Mouse (Mus musculus): ENCODE data around the gene Tmem150a. TPM values are rescaled to one million over a fixed set of nuclear protein-coding genes. Genes with fewer than 3 reads are reported as not detected.
A peak's percentile ranks its signal among the peaks of the same experiment; 100 is the strongest.

Gene Tmem150a
- polyA plus RNA-seq, 1 experiment from 2014 or later: 15.4 TPM

GRCm38 (mm10) chr6:72346261-72346660 is 9.0 kb upstream of the Tmem150a start:
- H3K4me2 ChIP-seq (ENCODE audit: low read depth, low read length): peak overlapping the region; percentile 86; the same call in 1 of the 2 replicates
- no peak overlapping the region for H3K27ac ChIP-seq (ENCODE audit: low read depth, low read length)
- peaks cover 7% of the 10 kb centered on the region; the same call in 1 of the 2 replicates for H3K36me3 ChIP-seq (ENCODE audit: control insufficient read depth, insufficient read depth, low read length)
- peak overlapping the region; percentile 81; the same call in 1 of the 2 replicates for H3K4me3 ChIP-seq (ENCODE audit: low read depth, low read length)
- no peak overlapping the region for H3K9ac ChIP-seq (replicated peaks; ENCODE audit: low read depth, low read length)
- peaks cover 19% of the 10 kb centered on the region for H3K4me1 ChIP-seq (ENCODE audit: control insufficient read depth, insufficient read depth, low read length)
- peaks cover 3% of the 10 kb centered on the region for H3K27me3 ChIP-seq (ENCODE audit: control insufficient read depth, insufficient read depth, low read length)
- no peaks in the 10 kb centered on the region for H3K9me3 ChIP-seq (ENCODE audit: control insufficient read depth, low read length)
- 90% methylated on average over 4 of the region's 4 CpGs for WGBS
- ATAC-seq (ENCODE audit: low read depth): no peak

DNA sequence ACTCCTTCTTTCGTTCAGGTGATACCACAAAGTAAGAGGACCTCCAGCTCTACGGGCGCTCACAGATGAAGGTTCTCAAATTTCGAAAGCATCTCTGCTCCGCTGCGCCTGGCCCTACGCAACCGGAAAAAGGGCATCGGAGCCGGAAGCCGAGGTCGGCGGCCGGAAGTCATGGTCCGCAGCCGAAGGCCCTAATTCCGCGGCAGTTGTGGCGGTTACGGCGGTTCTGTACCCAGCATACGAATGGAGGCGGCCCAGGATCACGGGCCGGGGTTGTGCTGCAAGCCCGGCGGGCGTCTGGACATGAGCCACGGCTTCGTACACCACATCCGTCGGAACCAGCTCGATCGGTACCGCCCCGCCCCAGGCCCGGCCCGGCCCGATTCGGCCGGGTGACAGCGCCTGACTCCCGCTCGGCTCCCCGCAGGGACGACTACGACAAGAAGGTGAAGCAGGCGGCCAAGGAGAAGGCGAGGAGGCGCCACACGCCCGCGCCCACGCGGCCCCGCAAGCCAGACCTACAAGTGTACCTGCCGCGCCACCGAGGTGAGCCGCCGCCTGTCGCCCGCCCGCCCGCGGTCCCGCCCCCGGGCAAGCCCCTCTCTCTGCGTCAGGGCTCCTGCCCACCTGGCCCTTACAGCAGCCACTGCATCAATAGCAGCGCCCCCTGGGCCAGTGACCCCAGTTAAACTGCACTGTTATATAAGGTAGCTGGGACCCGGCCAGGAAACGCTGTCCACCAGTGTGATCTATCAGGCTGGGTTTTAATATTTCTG is 7.9 kb upstream of the Tmem150a start, which contains the start of gene 0610030E20Rik:
Gene 0610030E20Rik (plus strand): TSS at position 152 of the 776 bp plus-strand sequence.
- Histone ChIP-seq H3K9me3 (ENCODE audit: control insufficient read depth, low read length) (no peaks in the 10 kb centered on the region), H3K36me3 (ENCODE audit: control insufficient read depth, insufficient read depth, low read length) (peaks cover 7% of the 10 kb centered on the region; the same call in 1 of the 2 replicates)
- WGBS: under 1% methylated on average over 72 of the region's 72 CpGs

GRCm38 (mm10) chr6:72348411-72348810 is 6.8 kb upstream of the Tmem150a start:
- Histone ChIP-seq H3K36me3 (ENCODE audit: control insufficient read depth, insufficient read depth, low read length) (peaks cover 7% of the 10 kb centered on the region; the same call in 1 of the 2 replicates), H3K4me1 (ENCODE audit: control insufficient read depth, insufficient read depth, low read length) (peaks cover 19% of the 10 kb centered on the region), H3K9me3 (ENCODE audit: control insufficient read depth, low read length) (no peaks in the 10 kb centered on the region), H3K27ac (ENCODE audit: low read depth, low read length) (no peak overlapping the region), H3K9ac (replicated peaks; ENCODE audit: low read depth, low read length) (0 out of 2 replicates have a peak overlapping the region, but pooled peaks have one; percentile 93), H3K4me2 (ENCODE audit: low read depth, low read length) (peak overlapping the region; percentile 86), H3K27me3 (ENCODE audit: control insufficient read depth, insufficient read depth, low read length) (peaks cover 3% of the 10 kb centered on the region), H3K4me3 (ENCODE audit: low read depth, low read length) (peak overlapping the region; percentile 81; the same call in 1 of the 2 replicates)
- 85% methylated on average over 10 of the region's 10 CpGs for WGBS
- ATAC-seq (ENCODE audit: low read depth): no peak

More for the DNA sequence above, 7.9 kb upstream of the Tmem150a start, which contains the start of gene 0610030E20Rik:
- H3K27ac ChIP-seq (ENCODE audit: low read depth, low read length): peak within 1 kb of the TSS; percentile 87
- H3K27me3 ChIP-seq (ENCODE audit: control insufficient read depth, insufficient read depth, low read length): peaks cover 3% of the 10 kb centered on the region
- H3K4me2 ChIP-seq (ENCODE audit: low read depth, low read length): peak within 1 kb of the TSS; percentile 86
- peak within 1 kb of the TSS; percentile 81 for H3K4me3 ChIP-seq (ENCODE audit: low read depth, low read length)
- peak within 1 kb of the TSS; percentile 93 for H3K9ac ChIP-seq (replicated peaks; ENCODE audit: low read depth, low read length)
- peaks cover 19% of the 10 kb centered on the region for H3K4me1 ChIP-seq (ENCODE audit: control insufficient read depth, insufficient read depth, low read length)
- peak; percentile 72 for ATAC-seq (ENCODE audit: low read depth)

DNA sequence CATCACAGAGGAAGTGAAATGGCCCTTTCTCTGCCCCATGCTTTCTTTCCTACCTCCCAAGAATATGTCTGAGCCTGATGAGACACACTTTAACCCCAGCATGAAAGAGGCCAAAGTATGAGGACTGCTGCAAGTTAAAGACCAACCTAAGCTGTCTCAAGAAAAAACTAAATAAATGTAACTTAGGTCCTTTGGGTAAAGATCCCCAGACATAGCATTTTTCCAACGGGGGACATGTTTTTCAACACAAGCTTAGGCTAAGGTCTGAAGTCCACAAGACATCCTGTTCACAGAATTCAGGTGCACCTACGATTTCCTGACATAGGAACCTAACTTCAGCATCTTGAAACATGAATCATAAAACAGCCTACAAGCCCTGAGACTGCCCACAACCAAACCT is 5.0 kb upstream of the Tmem150a start:
- Histone ChIP-seq H3K4me1 (ENCODE audit: control insufficient read depth, insufficient read depth, low read length) (peaks cover 11% of the 10 kb centered on the region), H3K9ac (replicated peaks; ENCODE audit: low read depth, low read length) (no peak overlapping the region), H3K36me3 (ENCODE audit: control insufficient read depth, insufficient read depth, low read length) (peaks cover 7% of the 10 kb centered on the region; the same call in 1 of the 2 replicates), H3K9me3 (ENCODE audit: control insufficient read depth, low read length) (no peaks in the 10 kb centered on the region), H3K27ac (ENCODE audit: low read depth, low read length) (no peak overlapping the region), H3K4me2 (ENCODE audit: low read depth, low read length) (no peak overlapping the region), H3K27me3 (ENCODE audit: control insufficient read depth, insufficient read depth, low read length) (peaks cover 3% of the 10 kb centered on the region), H3K4me3 (ENCODE audit: low read depth, low read length) (no peak overlapping the region)
- 96% methylated on average over 2 of the region's 2 CpGs for WGBS
- no peak for ATAC-seq (ENCODE audit: low read depth)

GRCm38 (mm10) chr6:72352636-72353405 is 2.4 kb upstream of the Tmem150a start:
- H3K4me1 ChIP-seq (ENCODE audit: control insufficient read depth, insufficient read depth, low read length): peaks cover 16% of the 10 kb centered on the region
- H3K27ac ChIP-seq (ENCODE audit: low read depth, low read length): no peak overlapping the region
- no peak overlapping the region for H3K9ac ChIP-seq (replicated peaks; ENCODE audit: low read depth, low read length)
- H3K36me3 ChIP-seq (ENCODE audit: control insufficient read depth, insufficient read depth, low read length): peaks cover 7% of the 10 kb centered on the region; the same call in 1 of the 2 replicates
- no peaks in the 10 kb centered on the region for H3K27me3 ChIP-seq (ENCODE audit: control insufficient read depth, insufficient read depth, low read length)
- 79% methylated on average over 5 of the region's 5 CpGs for WGBS
- no peak overlapping the region for H3K4me3 ChIP-seq (ENCODE audit: low read depth, low read length)
- H3K4me2 ChIP-seq (ENCODE audit: low read depth, low read length): no peak overlapping the region
- ATAC-seq (ENCODE audit: low read depth): no peak
- no peaks in the 10 kb centered on the region for H3K9me3 ChIP-seq (ENCODE audit: control insufficient read depth, low read length)

DNA sequence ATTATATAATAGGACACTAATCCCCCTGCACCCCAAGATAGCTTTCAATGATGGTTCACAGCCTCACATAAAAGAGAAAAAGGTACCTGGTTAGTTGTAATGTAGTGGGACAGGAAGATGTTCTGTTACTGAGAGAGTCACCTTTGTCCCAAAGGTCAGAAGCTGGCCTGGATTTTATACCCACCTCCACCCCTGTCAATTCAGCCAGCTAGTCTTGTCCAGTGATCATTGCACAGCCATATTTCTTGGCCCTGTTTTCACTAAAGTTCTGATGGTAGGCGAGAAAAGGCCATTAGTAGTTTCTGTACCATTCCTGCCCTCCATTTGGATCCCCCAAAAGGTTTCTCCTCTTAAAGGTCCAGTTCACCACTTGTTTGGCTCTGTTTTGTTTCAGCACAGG is 1.2 kb upstream of the Tmem150a start:
- no peak overlapping the region for H3K4me3 ChIP-seq (ENCODE audit: low read depth, low read length)
- no peak overlapping the region for H3K4me2 ChIP-seq (ENCODE audit: low read depth, low read length)
- WGBS: 68% methylated on average over 1 of the region's 1 CpGs

GRCm38 (mm10) chr6:72356001-72356532 is 820 bp downstream of the Tmem150a start:
- peak; percentile 4; the same call in 1 of the 2 replicates for ATAC-seq (ENCODE audit: low read depth)
- WGBS: 46% methylated on average over 7 of the region's 8 CpGs
- H3K4me2 ChIP-seq (ENCODE audit: low read depth, low read length): peak overlapping the region; percentile 61
- H3K4me3 ChIP-seq (ENCODE audit: low read depth, low read length): peak overlapping the region; percentile 46
- peaks cover 10% of the 10 kb centered on the region; the same call in 1 of the 2 replicates for H3K4me1 ChIP-seq (ENCODE audit: control insufficient read depth, insufficient read depth, low read length)
- H3K36me3 ChIP-seq (ENCODE audit: control insufficient read depth, insufficient read depth, low read length): peaks cover 12% of the 10 kb centered on the region; the same call in 1 of the 2 replicates
- no peaks in the 10 kb centered on the region for H3K9me3 ChIP-seq (ENCODE audit: control insufficient read depth, low read length)
- H3K27ac ChIP-seq (ENCODE audit: low read depth, low read length): no peak overlapping the region; the same call in 1 of the 2 replicates
- no peaks in the 10 kb centered on the region for H3K27me3 ChIP-seq (ENCODE audit: control insufficient read depth, insufficient read depth, low read length)
- H3K9ac ChIP-seq (replicated peaks; ENCODE audit: low read depth, low read length): peak overlapping the region; percentile 72

More for the DNA sequence above, 1.2 kb upstream of the Tmem150a start:
- H3K27me3 ChIP-seq (ENCODE audit: control insufficient read depth, insufficient read depth, low read length): no peaks in the 10 kb centered on the region
- H3K27ac ChIP-seq (ENCODE audit: low read depth, low read length): no peak overlapping the region
- no peak overlapping the region for H3K9ac ChIP-seq (replicated peaks; ENCODE audit: low read depth, low read length)
- H3K36me3 ChIP-seq (ENCODE audit: control insufficient read depth, insufficient read depth, low read length): peaks cover 4% of the 10 kb centered on the region; the same call in 1 of the 2 replicates
- no peaks in the 10 kb centered on the region for H3K9me3 ChIP-seq (ENCODE audit: control insufficient read depth, low read length)
- H3K4me1 ChIP-seq (ENCODE audit: control insufficient read depth, insufficient read depth, low read length): 0 out of 2 replicates have a peak, but pooled peaks cover 9% of the 10 kb centered on the region
- ATAC-seq (ENCODE audit: low read depth): no peak

DNA sequence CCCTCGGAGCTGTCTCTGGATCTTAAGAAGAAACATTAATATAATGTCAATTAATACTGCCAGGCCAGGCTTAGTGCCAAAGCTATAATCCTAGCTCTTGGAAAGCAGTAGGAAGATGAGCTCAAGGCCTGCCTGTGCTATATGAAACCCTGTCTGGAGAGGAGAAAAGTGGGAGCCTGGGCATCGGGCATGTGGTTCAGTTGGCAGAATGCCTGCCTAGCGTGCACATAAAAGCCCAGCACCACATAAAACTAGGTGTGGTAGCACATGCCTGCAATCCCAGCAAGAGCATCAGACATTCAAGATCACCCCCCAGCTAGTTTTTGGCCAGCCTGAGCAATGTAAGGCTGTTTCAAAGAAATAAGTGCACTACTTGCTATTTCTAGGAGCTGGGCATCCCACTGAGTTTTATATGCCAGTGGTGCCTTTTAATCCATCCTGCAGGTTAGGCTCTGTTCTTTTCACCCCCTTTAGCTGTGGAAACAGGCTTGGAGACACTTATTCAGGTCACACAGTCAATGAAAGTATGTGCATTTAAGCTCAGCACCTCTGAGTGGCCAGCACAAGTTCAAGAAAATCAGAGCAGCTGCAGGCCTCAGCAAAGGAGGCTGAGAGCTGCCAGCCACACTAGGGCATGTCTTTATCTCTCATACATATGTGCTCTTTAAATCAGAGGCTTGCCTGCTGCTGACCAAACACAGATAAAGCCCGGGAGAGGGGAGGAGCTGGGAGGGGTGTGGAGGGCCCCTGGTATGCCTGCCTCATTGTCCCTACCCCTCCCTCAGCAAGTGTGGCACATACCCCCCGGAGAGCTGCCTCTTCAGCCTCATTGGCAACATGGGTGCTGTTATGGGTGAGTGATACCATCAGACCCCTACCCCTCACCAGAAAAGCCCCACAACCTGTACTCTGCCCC is 2.2 kb downstream of the Tmem150a start:
- no peak overlapping the region for H3K4me3 ChIP-seq (ENCODE audit: low read depth, low read length)
- WGBS: 87% methylated on average over 5 of the region's 5 CpGs
- no peaks in the 10 kb centered on the region for H3K27me3 ChIP-seq (ENCODE audit: control insufficient read depth, insufficient read depth, low read length)
- peaks cover 12% of the 10 kb centered on the region; the same call in 1 of the 2 replicates for H3K36me3 ChIP-seq (ENCODE audit: control insufficient read depth, insufficient read depth, low read length)
- no peaks in the 10 kb centered on the region for H3K9me3 ChIP-seq (ENCODE audit: control insufficient read depth, low read length)
- H3K4me2 ChIP-seq (ENCODE audit: low read depth, low read length): no peak overlapping the region
- no peak overlapping the region for H3K9ac ChIP-seq (replicated peaks; ENCODE audit: low read depth, low read length)
- H3K4me1 ChIP-seq (ENCODE audit: control insufficient read depth, insufficient read depth, low read length): peaks cover 17% of the 10 kb centered on the region; the same call in 1 of the 2 replicates
- no peak overlapping the region; the same call in 1 of the 2 replicates for H3K27ac ChIP-seq (ENCODE audit: low read depth, low read length)
- no peak for ATAC-seq (ENCODE audit: low read depth)
